Mouse (Mus musculus) myocyte (in vitro differentiated cells): ENCODE results near the gene St6galnac6.

Experiments
- CEBPB ChIP-seq: IDR thresholded peaks from 2 replicates; pipeline ENCODE4 v1.6.1; 2011; ENCODE audit warnings: mild to moderate bottlenecking, moderate library complexity; ENCODE audit not compliant: poor library complexity, insufficient read depth, severe bottlenecking
- E2F4 ChIP-seq: IDR thresholded peaks from one replicate; pipeline ENCODE4 v1.6.1; 2011; ENCODE audit warnings: mild to moderate bottlenecking, control low read depth, moderate library complexity; ENCODE audit not compliant: insufficient read depth
- MAX ChIP-seq: IDR thresholded peaks from one replicate; pipeline ENCODE4 v1.6.1; 2011; ENCODE audit warnings: low read depth, mild to moderate bottlenecking, control low read depth
- MYOD1 ChIP-seq, 3 experiments: IDR thresholded peaks; one replicate each; pipeline ENCODE4 v1.6.1; 2011; ENCODE audit warnings: control low read depth in 2 of 3, low read depth in 2 of 3, mild to moderate bottlenecking in 2 of 3, moderate library complexity in 1 of 3; ENCODE audit not compliant: insufficient read length in 2 of 3, control insufficient read depth in 1 of 3
- MYOG ChIP-seq, 3 experiments: IDR thresholded peaks; one replicate each; pipeline ENCODE4 v1.6.1; 2011; ENCODE audit warnings: control low read depth in 2 of 3, low read depth in 2 of 3, mild to moderate bottlenecking in 2 of 3; ENCODE audit not compliant: insufficient read length in 2 of 3, control insufficient read depth in 1 of 3, insufficient read depth in 1 of 3
- POLR2A ChIP-seq: IDR thresholded peaks from one replicate; pipeline ENCODE4 v1.6.1; 2011; ENCODE audit warnings: low read depth, mild to moderate bottlenecking, control low read depth, moderate library complexity; ENCODE audit not compliant: insufficient read length
- POLR2AphosphoS2 ChIP-seq: IDR thresholded peaks from one replicate; pipeline ENCODE4 v1.6.1; 2011; ENCODE audit warnings: low read depth, control low read depth; ENCODE audit not compliant: insufficient read length
- REST ChIP-seq: IDR thresholded peaks from one replicate; pipeline ENCODE4 v1.6.1; 2011; ENCODE audit warnings: mild to moderate bottlenecking, control low read depth, moderate library complexity; ENCODE audit not compliant: insufficient read depth, insufficient read length
- SRF ChIP-seq: IDR thresholded peaks from one replicate; pipeline ENCODE4 v1.6.1; 2011; ENCODE audit warnings: low read depth; ENCODE audit not compliant: control insufficient read depth, insufficient read length
- TCF12 ChIP-seq: IDR thresholded peaks from one replicate; pipeline ENCODE4 v1.6.1; 2011; ENCODE audit warnings: mild to moderate bottlenecking, control low read depth; ENCODE audit not compliant: poor library complexity, insufficient read depth, severe bottlenecking
- TCF3 ChIP-seq: IDR thresholded peaks from one replicate; pipeline ENCODE4 v1.6.1; 2011; ENCODE audit warnings: low read depth, control low read depth; ENCODE audit not compliant: insufficient read length
- USF1 ChIP-seq: IDR thresholded peaks from one replicate; pipeline ENCODE4 v1.6.1; 2011; ENCODE audit warnings: low read depth, mild to moderate bottlenecking, control low read depth, moderate library complexity

GRCm38 (mm10) chr2:32551236-32551635 is 48.3 kb upstream of the St6galnac6 start:
- TF ChIP-seq MYOD1 (IDR thresholded peaks at IDR 0.05; ENCODE audit: control insufficient read depth in 1 of 3, insufficient read length in 2 of 3, low read depth in 2 of 3) (no peak), POLR2A (no peak), TCF12 (no peak), CEBPB (no peak), POLR2AphosphoS2 (no peak), USF1 (no peak), MYOG (IDR thresholded peaks at IDR 0.05; ENCODE audit: control insufficient read depth in 1 of 3, insufficient read depth in 1 of 3, insufficient read length in 2 of 3, low read depth in 2 of 3) (no peak), E2F4 (no peak), MAX (no peak), TCF3 (no peak), REST (no peak), SRF (no peak)
